Mouse (Mus musculus) thymus, postnatal 4 days (tissue): ENCODE measurements around the gene Crybg3.

Source experiments
- DNase-seq: peaks from one replicate; pipeline ENCODE4 v3.0.0; 2021

The Crybg3 gene

GRCm38 (mm10) chr16:59573961-59574360 is 26.8 kb downstream of the Crybg3 start:
- DNase-seq, result no peak

- no peak for DNase-seq
Observed at GRCm38 (mm10) chr16:59572685-59573084, 28.1 kb downstream of the Crybg3 start.

GRCm38 (mm10) chr16:59570807-59571206 is 30.0 kb downstream of the Crybg3 start:
- no peak for DNase-seq

- no peak for DNase-seq
Observed at GRCm38 (mm10) chr16:59569837-59570236, 30.9 kb downstream of the Crybg3 start.

DNA sequence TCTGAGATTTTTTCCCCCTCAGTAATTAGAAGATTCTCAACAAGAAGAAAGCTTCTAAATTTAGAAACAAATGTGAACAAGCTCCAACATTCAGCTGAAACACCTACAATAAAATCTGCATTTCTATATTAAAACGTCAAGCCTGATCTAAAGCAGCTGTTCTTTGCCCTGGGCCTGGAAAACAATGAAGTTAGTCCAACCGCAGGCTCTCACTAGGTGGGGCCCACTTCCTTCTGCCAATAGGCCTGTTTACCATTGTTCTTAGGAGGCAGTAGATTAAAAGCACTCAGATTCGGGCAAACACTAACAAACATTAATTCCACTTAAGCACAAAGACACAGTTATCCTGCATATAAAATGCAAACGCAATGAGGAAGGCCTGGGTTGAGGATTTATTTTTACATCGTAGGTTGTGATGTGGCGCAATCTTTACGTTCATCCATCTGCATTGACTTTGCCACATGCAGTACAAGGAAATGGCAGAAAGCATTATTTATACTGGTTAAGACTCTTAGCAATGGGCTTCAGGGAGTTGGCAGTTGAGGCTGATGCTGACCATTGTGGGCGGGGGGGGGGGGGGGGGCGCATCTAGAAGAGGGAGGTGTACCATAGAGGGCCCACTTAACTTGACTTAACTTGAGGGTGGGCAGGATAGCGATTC is 32.9 kb downstream of the Crybg3 start:
- DNase-seq, result no peak

GRCm38 (mm10) chr16:59566437-59566836 is 34.3 kb downstream of the Crybg3 start:
- no peak for DNase-seq

GRCm38 (mm10) chr16:59565631-59566030 is 35.1 kb downstream of the Crybg3 start:
- DNase-seq, result no peak

- no peak for DNase-seq
Observed at GRCm38 (mm10) chr16:59564025-59564424, 36.8 kb downstream of the Crybg3 start.

DNA sequence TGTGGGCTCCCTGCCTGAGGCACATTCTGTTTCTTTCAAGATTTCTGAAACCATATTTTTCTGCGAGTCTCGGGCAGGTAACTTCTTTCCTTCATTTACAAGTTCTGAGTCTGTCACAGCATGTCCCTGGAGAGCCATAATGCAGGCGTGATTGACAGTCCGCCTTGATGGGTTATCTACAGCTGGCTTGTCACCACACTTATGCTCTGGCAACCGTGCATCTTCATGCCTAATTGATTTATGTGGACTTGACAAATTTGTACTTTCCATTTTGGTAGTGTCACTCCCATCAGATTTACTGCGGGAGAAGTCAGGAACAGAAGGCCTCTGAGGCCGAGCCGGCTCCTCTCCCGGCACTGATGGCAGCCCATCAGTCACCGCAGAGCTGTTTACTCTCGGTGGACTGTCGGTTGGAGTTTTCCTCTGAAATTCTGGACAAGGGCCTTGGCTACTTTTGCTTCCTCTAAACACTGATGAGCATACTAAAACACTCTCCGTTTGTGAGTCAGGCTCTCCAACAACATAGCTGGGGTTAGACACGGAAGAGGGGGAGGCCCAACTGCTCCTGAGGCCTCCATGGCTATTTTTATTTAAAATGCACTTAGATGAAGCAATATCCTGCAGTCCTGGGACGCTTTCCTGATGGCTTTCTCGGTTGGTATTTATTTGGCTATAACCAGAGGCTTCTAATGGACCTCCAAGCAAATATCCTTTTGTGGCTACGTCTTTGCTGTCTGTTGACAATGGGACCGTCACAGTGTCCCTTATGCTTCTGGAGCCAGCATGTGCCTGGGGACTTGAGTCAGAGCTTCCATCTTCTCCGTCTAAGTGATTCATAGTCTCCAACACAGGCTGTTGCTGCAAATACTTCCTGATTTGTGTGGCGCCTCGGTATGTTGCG is 41.2 kb downstream of the Crybg3 start:
- DNase-seq, result no peak

GRCm38 (mm10) chr16:59558916-59559299 is 41.9 kb downstream of the Crybg3 start:
- DNase-seq, result no peak

- DNase-seq, result no peak
Observed at GRCm38 (mm10) chr16:59553490-59554161, 47.2 kb downstream of the Crybg3 start.

DNA sequence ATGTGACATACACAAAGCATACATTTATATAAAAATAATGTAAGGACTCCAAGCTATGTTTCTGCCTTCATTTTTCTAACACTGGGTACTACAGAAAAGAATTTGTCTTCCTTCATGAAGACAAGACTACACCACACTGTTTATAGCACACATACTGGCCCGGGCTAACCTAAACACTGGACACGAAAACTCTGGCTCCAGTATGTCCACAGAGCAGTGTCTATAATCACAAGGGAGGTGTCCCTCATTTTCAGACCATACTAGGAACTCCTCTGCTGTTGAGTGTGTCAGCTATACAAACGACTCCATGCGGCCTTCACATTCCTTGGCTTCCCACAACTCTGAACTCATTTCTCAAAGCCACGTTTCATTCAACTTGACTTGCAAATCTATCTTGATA is 49.3 kb downstream of the Crybg3 start:
- no peak for DNase-seq

DNA sequence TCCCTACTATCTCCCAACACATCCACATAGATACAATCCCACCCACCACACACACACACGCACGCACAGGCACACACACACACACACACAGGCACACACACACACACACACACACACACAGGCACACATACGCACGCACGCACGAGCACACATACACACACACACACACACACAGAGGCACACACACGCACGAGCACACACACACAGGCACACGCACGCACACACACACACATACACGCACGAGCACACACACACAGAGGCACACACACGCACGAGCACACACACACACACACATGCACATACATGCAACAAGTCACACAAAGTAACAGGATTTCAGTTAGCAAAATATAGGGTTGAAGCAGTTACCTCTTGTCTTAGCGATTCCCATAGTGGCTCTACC is 51.1 kb downstream of the Crybg3 start:
- DNase-seq, result no peak

- no peak for DNase-seq
Observed at GRCm38 (mm10) chr16:59548582-59548947, 52.2 kb downstream of the Crybg3 start.

DNA sequence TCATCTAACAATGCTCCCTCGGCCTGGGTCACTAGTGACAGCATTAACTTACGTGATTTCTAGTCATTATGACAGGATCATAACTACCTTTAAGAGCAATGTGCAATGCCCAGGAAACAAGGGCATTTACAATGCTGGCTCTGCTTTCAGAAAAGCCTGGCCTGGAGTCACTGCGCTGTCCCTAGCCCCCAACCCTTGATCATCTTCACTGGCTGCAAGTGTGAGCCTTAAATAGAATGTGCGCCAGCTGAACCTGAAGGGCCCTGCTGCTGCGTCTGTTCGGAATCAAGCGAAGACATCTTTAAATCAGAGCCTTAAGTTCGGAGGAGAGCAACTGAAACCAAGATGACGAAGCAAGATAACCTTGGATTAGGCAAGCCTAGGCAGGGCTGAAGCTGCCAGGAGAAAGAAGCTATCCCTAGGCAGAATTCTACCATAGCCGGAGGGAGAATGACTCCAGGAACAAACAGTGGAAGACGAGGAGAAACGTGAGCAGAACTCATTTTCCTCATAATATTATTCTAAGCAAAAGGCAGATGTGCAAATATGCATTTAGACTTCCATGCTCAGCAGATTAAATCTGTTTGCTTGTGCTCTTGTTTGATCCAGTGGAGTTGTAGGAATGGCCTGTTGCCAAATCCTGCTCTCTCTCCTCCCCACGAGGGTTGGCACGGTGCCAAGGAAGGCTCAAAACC is 52.7 kb downstream of the Crybg3 start:
- no peak for DNase-seq

GRCm38 (mm10) chr16:59547466-59547865 is 53.3 kb downstream of the Crybg3 start:
- DNase-seq, result no peak

- DNase-seq, result no peak
Observed at GRCm38 (mm10) chr16:59545360-59545759, 55.4 kb downstream of the Crybg3 start.

DNA sequence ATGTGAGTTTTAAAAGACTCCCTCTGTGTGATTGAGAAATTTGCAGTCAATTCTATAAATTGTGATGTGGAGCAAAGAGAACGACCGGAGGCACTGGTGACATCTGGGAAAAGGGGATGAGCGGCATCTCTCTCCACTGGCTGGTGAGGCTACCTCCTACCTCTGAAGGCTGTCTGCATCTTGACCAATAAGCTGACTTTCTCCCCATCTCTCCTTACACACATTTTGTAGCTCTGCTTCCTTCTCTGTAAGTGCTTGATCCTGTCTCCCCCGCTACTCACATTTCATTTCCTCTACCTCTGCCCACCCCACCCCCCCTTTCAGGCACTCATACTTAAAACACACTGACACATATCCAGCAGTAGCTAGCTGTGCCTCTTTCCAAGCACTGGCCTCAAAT is 59.4 kb downstream of the Crybg3 start:
- no peak for DNase-seq

DNA sequence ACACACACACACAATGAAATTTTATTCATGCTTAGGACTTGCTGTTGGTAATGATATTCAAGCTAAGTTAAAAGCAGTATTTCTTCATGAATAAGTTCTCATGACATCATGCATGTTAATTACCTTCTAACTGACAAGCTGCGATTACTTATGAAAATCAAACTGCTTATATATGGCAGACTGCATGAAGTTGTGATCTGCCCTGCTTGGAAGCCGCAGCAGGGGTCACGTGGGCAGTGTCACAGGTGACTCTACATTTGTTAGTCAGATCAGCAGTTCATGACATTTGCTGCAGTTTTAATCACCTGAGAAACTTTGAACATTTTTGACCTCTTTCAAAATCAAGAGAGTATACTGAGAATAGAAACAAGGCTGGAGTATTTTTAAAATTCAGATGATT is 59.8 kb downstream of the Crybg3 start:
- DNase-seq, result no peak

- DNase-seq, result no peak
Observed at GRCm38 (mm10) chr16:59535673-59536072, 65.1 kb downstream of the Crybg3 start.

DNA sequence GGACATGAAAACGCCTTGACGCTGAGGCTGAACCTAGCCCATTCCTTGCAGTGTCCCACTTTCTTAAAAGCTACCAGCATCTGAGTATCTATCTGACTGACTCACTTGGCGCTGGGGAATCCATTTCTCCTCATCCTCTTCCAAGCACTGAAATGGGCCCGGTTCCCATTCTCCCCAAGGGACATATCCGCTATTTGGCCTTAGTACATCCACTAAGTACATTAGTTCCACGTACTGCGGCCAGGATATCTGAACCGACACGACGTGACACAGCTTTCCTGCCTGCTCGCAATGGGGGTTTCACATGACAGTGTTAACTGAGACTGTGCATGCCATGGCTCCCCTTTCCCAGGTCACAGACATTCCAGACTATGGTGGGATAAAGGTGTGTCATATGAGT is 66.4 kb downstream of the Crybg3 start:
- DNase-seq, result no peak

GRCm38 (mm10) chr16:59532561-59532960 is 68.2 kb downstream of the Crybg3 start:
- DNase-seq, result no peak

- no peak for DNase-seq
Observed at GRCm38 (mm10) chr16:59531243-59531642, 69.5 kb downstream of the Crybg3 start.
